Mouse (Mus musculus): ENCODE results near the gene Fcgr3. TPM values are rescaled to one million over a fixed set of nuclear protein-coding genes. Genes with fewer than 3 reads are reported as not detected.
A peak's percentile ranks its signal among the peaks of the same experiment; 100 is the strongest.

Gene Fcgr3
- total and polyA plus RNA-seq, 3 experiments = 3.7 to 8.5 (median 6.1) TPM

DNA sequence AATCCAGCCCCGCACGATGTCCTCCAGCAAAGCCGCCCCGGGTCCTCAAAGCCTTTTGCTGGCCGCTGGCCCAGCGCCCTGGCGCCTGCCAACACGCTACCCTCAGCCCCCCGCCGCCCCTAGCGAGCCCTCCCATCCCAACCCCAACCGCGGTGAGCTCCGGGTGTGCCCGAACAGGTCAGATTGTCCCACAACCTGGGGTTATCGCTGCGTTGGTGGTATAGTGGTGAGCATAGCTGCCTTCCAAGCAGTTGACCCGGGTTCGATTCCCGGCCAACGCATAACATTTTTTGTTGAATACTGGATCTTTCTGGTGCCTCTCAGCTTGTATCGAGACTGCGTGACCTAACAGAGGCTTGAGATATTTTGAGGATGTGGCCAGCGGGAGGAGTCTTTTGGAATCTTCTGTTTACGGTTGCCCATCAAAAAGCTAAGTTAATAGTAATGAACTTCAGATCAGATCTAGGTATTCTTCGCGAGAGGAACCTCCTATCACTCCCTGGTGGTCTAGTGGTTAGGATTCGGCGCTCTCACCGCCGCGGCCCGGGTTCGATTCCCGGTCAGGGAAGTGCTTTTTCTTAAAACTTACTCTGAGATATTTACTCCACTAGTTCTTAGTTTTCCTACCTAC, 37.9 kb upstream of the Fcgr3 start (continued):
- no peak for TF ChIP-seq RAD21 (IDR thresholded peaks at IDR 0.05; ENCODE audit: low read depth, low read length)
- no peak for TF ChIP-seq ZKSCAN1 (IDR thresholded peaks at IDR 0.05; ENCODE audit: borderline replicate concordance, low read depth, low read length)
- TF ChIP-seq UBTF (IDR thresholded peaks at IDR 0.05; ENCODE audit: low read depth, low read length) = no peak
- TF ChIP-seq HCFC1 (IDR thresholded peaks at IDR 0.05; ENCODE audit: low read depth, low read length) = no peak
- TF ChIP-seq CHD2 (IDR thresholded peaks at IDR 0.05; ENCODE audit: low read length) = no peak
- TF ChIP-seq ETS1 (conservative IDR thresholded peaks at IDR 0.05; ENCODE audit: low read depth, low read length) = no peak
- TF ChIP-seq KAT2A (IDR thresholded peaks at IDR 0.05; ENCODE audit: insufficient replicate concordance, low read length) = peak; percentile 74; the same call in 1 of the 2 replicates
- peak; percentile 99 for TF ChIP-seq TBP (conservative IDR thresholded peaks at IDR 0.05; ENCODE audit: low read depth, low read length)
- TF ChIP-seq NELFE (IDR thresholded peaks at IDR 0.05; ENCODE audit: low read depth, low read length) = no peak
- no peak for TF ChIP-seq ZC3H11A (IDR thresholded peaks at IDR 0.05; ENCODE audit: low read depth, low read length)
- TF ChIP-seq EP300 (IDR thresholded peaks at IDR 0.05; ENCODE audit: low read length) = no peak

DNA sequence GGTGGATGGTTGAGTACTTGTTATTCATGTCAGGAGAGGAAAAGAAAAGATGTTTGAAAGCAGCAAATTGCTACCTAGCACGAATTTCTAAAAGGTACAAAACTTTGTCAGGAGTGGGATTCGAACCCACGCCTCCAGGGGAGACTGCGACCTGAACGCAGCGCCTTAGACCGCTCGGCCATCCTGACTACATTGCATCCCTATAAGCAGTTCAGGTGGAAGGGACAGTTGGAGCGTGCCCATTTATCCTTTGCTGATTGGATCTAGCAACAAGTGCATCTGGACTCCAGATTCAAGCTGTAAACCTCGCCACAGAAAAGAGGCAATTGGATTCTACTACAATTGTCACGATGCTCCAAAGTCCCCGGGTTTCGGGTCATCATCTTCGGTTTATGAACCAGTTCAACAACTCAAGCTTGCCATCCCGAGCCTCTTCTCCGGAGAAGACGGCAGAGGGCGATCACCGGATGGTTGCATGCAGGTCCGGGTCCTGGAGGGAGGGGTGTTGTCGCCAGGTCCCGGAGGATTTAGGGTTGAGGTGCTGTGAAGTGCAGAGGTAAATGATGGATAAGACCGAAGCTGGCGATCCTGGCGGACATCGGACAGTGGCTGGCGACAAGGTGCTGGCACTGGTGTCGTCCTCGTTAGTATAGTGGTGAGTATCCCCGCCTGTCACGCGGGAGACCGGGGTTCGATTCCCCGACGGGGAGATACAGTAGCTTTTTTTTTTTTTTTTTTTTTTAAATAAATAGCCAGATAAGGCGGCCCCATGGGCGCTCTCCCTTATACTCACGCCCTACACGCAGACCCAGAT, 37.2 kb upstream of the Fcgr3 start:
- Histone ChIP-seq H3K4me2 (ENCODE audit: insufficient read depth, low read depth, poor library complexity, severe bottlenecking) (peak overlapping the region; percentile 80), H3K4me3 (replicated peaks in 1 of 3; ENCODE audit: low read depth in 2 of 3, low read length in 2 of 3, poor library complexity in 1 of 3) (peak overlapping the region; percentile 66 to 86 (median 76)), H3K9ac (ENCODE audit: insufficient read depth, low read depth) (peak overlapping the region; percentile 59), H3K79me2 (replicated peaks; ENCODE audit: control insufficient read depth, extremely low read depth, insufficient read depth, poor library complexity, severe bottlenecking) (no peaks in the 10 kb centered on the region), H3K27me3 (replicated peaks) (no peaks in the 10 kb centered on the region), H3K9me3 (replicated peaks; ENCODE audit: low read length) (peaks cover 5% of the 10 kb centered on the region), H3K27ac (ENCODE audit: insufficient read depth, low read depth) (no peak overlapping the region; the same call in 1 of the 2 replicates), H3K4me1 (ENCODE audit: control insufficient read depth in 1 of 2, insufficient read depth in 2 of 2) (peaks cover 0 to 12% of the 10 kb centered on the region in 2 experiments; a peak in 2 of 4 replicates), H3K36me3 (replicated peaks in 1 of 2; ENCODE audit: control insufficient read depth in 1 of 2, insufficient read depth in 1 of 2, low read length in 1 of 2) (no peaks in the 10 kb centered on the region)
- dilution Hi-C loops (cut with MboI; ENCODE audit: extremely low pct_ligation_motif_present, extremely low pct_unique_long_range_greater_than_20kb, low sequenced_read_pairs) (no loop called here), in situ Hi-C loops (cut with MboI; ENCODE audit: low pct_ligation_motif_present, low pct_unique_long_range_greater_than_20kb, low sequenced_read_pairs) (loop anchor here (5.0 to 10.0 kb wide), 2 partner anchors 60 to 373 kb away; no protein-coding TSS in a partner anchor)
- DNase-seq (ENCODE audit: extremely low read depth) = peak; percentile 84
- TF ChIP-seq ZNF384 (IDR thresholded peaks at IDR 0.05; ENCODE audit: low read depth, low read length) = peak; percentile 91
- no peak for TF ChIP-seq CHD2 (IDR thresholded peaks at IDR 0.05; ENCODE audit: low read length)
- TF ChIP-seq MAX (IDR thresholded peaks at IDR 0.05; ENCODE audit: low read length) = no peak
- no peak for TF ChIP-seq JUN (IDR thresholded peaks at IDR 0.05; ENCODE audit: insufficient read depth, low read depth, low read length)
- peak; percentile 98 for TF ChIP-seq TBP (conservative IDR thresholded peaks at IDR 0.05; ENCODE audit: low read depth, low read length)
- no peak for TF ChIP-seq RCOR1 (conservative IDR thresholded peaks at IDR 0.05; ENCODE audit: low read depth, low read length)
- peak in 1 of 2 experiments; percentile 14; a peak in 1 of 4 replicates for TF ChIP-seq CTCF (conservative IDR thresholded peaks at IDR 0.05 in 1 of 2, IDR thresholded peaks at IDR 0.05 in 1 of 2; ENCODE audit: low read depth in 2 of 2, low read length in 2 of 2)
- no peak for TF ChIP-seq JUND (conservative IDR thresholded peaks at IDR 0.05; ENCODE audit: low read depth, low read length)
- no peak for TF ChIP-seq SMC3 (IDR thresholded peaks at IDR 0.05; ENCODE audit: low read depth, low read length)
- TF ChIP-seq ZMIZ1 (IDR thresholded peaks at IDR 0.05; ENCODE audit: low read depth, low read length) = no peak
- TF ChIP-seq E2F4 (IDR thresholded peaks at IDR 0.05; ENCODE audit: insufficient replicate concordance, low read depth, low read length) = peak; percentile 87; the same call in 1 of the 2 replicates
- no peak for TF ChIP-seq PAX5 (IDR thresholded peaks at IDR 0.05; ENCODE audit: low read length)
- no peak for TF ChIP-seq ZKSCAN1 (IDR thresholded peaks at IDR 0.05; ENCODE audit: borderline replicate concordance, low read depth, low read length)
- TF ChIP-seq BHLHE40 (IDR thresholded peaks at IDR 0.05; ENCODE audit: low read depth, low read length) = no peak
- no peak for TF ChIP-seq GABPA (IDR thresholded peaks at IDR 0.05; ENCODE audit: insufficient replicate concordance, low read depth, low read length)
- no peak for TF ChIP-seq RAD21 (IDR thresholded peaks at IDR 0.05; ENCODE audit: low read depth, low read length)
- TF ChIP-seq EP300 (IDR thresholded peaks at IDR 0.05; ENCODE audit: low read length) = no peak
- no peak for TF ChIP-seq MYC (IDR thresholded peaks at IDR 0.05; ENCODE audit: low read depth, low read length)
- no peak for TF ChIP-seq CHD1 (IDR thresholded peaks at IDR 0.05; ENCODE audit: low read depth, low read length)
- no peak for TF ChIP-seq NELFE (IDR thresholded peaks at IDR 0.05; ENCODE audit: low read depth, low read length)
- peak; percentile 97 for TF ChIP-seq MAFK (IDR thresholded peaks at IDR 0.05; ENCODE audit: insufficient replicate concordance, low read length)
- peak; percentile 21; the same call in 1 of the 2 replicates for TF ChIP-seq KAT2A (IDR thresholded peaks at IDR 0.05; ENCODE audit: insufficient replicate concordance, low read length)
- no peak for TF ChIP-seq SIN3A (IDR thresholded peaks at IDR 0.05; ENCODE audit: low read length)
- TF ChIP-seq UBTF (IDR thresholded peaks at IDR 0.05; ENCODE audit: low read depth, low read length) = no peak
- TF ChIP-seq ELF1 (IDR thresholded peaks at IDR 0.05; ENCODE audit: low read depth, low read length) = peak; percentile 97
- peak; percentile 67 for TF ChIP-seq NRF1 (IDR thresholded peaks at IDR 0.05; ENCODE audit: low read depth, low read length)
- TF ChIP-seq ZC3H11A (IDR thresholded peaks at IDR 0.05; ENCODE audit: low read depth, low read length) = no peak
- TF ChIP-seq MEF2A (IDR thresholded peaks at IDR 0.05; ENCODE audit: borderline replicate concordance, low read depth, low read length) = 0 out of 2 replicates have a peak, but pooled peaks have one; percentile 14
- no peak for TF ChIP-seq TCF12 (IDR thresholded peaks at IDR 0.05; ENCODE audit: low read depth, low read length)
- TF ChIP-seq USF1 (IDR thresholded peaks at IDR 0.05; ENCODE audit: low read depth, low read length) = no peak

Measured in CH12.LX (cell line).